Mouse (Mus musculus): ENCODE data around the gene Slc38a1. TPM values are rescaled to one million over a fixed set of nuclear protein-coding genes. Genes with fewer than 3 reads are reported as not detected.

The Slc38a1 gene
- polyA plus RNA-seq, 1 experiment = 17.0 TPM

DNA sequence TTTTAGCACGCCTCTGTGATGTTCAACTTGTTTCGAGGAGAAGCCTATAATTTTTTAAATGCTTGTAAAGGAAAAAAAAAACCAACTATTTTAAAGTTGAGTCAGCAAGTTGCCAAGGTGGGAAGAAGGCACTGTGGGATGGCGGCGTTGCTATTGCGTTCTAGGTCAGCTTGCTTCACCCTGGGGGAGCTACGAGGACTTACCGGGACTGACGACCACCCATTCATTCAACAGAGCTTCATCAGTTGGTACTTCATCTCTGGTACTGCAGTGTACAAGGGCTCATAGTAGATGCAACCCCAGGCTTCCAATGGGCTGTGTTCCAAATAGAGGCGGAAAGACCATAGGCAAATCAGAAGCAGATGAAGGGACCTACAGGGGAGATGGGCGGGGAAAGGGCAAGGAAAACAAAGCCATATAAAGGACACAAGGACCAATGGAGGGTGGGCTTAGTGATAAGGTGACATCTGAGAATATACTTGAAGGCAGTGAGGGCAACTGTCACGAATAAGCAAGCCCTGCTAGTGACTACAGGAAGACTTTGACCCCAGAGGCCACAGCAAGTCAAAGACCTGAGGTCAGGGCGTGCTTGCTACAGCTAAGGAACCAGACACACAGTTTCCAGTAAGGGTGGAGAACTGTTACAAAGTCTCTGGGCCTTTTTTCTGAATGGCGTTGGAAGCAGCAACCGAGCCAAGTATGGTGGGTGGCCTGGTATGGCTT is 82.0 kb downstream of the Slc38a1 start:
- no peak overlapping the region for H3K4me3 ChIP-seq (replicated peaks; ENCODE audit: control insufficient read depth, low read depth, low read length)
- peaks cover 5% of the 10 kb centered on the region for H3K4me1 ChIP-seq (ENCODE audit: control insufficient read depth, insufficient read depth, low read length)
- WGBS = 83% methylated on average over 14 of the region's 14 CpGs
- no peak for TF ChIP-seq POLR2A (IDR thresholded peaks at IDR 0.05; ENCODE audit: borderline replicate concordance, control insufficient read depth, low read depth, low read length)
- no peak for TF ChIP-seq CTCF (IDR thresholded peaks at IDR 0.05; ENCODE audit: control insufficient read depth, insufficient read depth, low read length)
- H3K27ac ChIP-seq (ENCODE audit: control insufficient read depth, insufficient read depth, low read depth, low read length, poor library complexity) = no peak overlapping the region

DNA sequence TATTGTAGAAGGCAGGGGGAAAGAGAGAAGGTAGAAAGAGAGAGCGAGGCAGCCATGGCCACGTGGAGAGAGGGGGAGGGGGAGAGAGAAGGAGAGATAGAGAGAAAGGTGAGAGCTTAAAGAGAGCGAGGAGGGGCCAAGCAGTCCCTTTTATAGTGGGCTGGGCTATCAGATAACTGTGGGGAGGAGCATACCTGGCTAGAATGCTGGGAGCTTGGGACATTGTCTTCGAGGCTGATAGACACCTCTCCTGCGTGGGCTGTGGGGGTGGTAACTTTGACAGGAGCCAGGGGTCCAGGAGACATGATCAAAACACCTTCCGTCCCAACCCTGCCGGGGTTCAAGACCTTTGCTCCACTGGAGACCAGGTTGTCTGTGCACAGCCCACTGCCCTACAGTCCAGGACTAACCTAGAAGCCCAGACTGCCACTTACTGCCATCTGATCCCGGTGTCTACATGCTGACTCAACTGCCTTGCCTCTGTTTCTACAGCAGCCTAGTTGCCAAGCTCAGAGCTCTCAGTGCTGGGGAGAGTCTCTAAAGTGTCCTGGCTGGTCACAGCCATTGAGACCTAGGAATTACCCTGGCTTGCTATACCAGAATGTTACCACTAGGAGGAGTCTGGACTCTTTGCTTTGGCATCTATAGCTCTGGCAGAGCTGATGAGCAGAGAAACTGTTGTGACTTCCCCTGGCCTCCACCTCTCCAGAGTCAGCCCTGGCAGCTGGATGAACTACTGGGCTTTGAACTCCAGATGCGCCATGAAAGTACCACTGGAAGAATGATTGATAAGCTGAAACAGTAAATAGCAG is 90.9 kb downstream of the Slc38a1 start:
- H3K27ac ChIP-seq (ENCODE audit: control insufficient read depth, insufficient read depth, low read depth, low read length, poor library complexity) = no peak overlapping the region
- no peak overlapping the region for H3K4me3 ChIP-seq (replicated peaks; ENCODE audit: control insufficient read depth, low read depth, low read length)
- no peaks in the 10 kb centered on the region; the same call in 1 of the 2 replicates for H3K4me1 ChIP-seq (ENCODE audit: control insufficient read depth, insufficient read depth, low read length)
- TF ChIP-seq POLR2A (IDR thresholded peaks at IDR 0.05; ENCODE audit: borderline replicate concordance, control insufficient read depth, low read depth, low read length) (no peak), CTCF (IDR thresholded peaks at IDR 0.05; ENCODE audit: control insufficient read depth, insufficient read depth, low read length) (peak; percentile 67)
- 64% methylated on average over 9 of the region's 9 CpGs for WGBS

- TF ChIP-seq POLR2A (IDR thresholded peaks at IDR 0.05; ENCODE audit: borderline replicate concordance, control insufficient read depth, low read depth, low read length) (no peak), CTCF (IDR thresholded peaks at IDR 0.05; ENCODE audit: control insufficient read depth, insufficient read depth, low read length) (no peak)
- WGBS = 88% methylated on average over 8 of the region's 8 CpGs
- Histone ChIP-seq H3K4me3 (replicated peaks; ENCODE audit: control insufficient read depth, low read depth, low read length) (no peak overlapping the region), H3K4me1 (ENCODE audit: control insufficient read depth, insufficient read depth, low read length) (no peaks in the 10 kb centered on the region; the same call in 1 of the 2 replicates), H3K27ac (ENCODE audit: control insufficient read depth, insufficient read depth, low read depth, low read length, poor library complexity) (no peak overlapping the region)
Measured at GRCm38 (mm10) chr15:96551107-96551506, 91.6 kb downstream of the Slc38a1 start.

DNA sequence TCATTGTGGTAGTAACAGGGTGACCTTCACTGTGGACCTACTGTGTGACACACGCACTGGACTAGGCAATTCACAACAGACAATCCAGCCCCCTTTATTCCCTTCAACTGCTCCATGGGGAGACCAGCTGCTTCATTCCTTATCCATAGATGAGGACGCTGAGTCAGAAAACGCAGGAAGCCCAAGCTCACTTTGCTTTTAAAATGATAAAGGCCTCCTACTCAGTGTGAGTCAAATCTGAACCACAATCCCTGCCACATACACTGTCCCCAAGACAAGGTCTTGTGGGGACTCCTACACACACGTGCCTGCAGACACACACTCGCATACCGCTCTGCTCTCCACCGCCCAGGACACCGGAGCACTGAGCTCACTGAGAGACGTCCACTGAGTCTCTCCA is 94.3 kb downstream of the Slc38a1 start:
- no peak overlapping the region for H3K27ac ChIP-seq (ENCODE audit: control insufficient read depth, insufficient read depth, low read depth, low read length, poor library complexity)
- H3K4me1 ChIP-seq (ENCODE audit: control insufficient read depth, insufficient read depth, low read length) = no peaks in the 10 kb centered on the region; the same call in 1 of the 2 replicates
- TF ChIP-seq CTCF (IDR thresholded peaks at IDR 0.05; ENCODE audit: control insufficient read depth, insufficient read depth, low read length) (no peak), POLR2A (IDR thresholded peaks at IDR 0.05; ENCODE audit: borderline replicate concordance, control insufficient read depth, low read depth, low read length) (no peak)
- WGBS = 87% methylated on average over 9 of the region's 9 CpGs
- H3K4me3 ChIP-seq (replicated peaks; ENCODE audit: control insufficient read depth, low read depth, low read length) = no peak overlapping the region

DNA sequence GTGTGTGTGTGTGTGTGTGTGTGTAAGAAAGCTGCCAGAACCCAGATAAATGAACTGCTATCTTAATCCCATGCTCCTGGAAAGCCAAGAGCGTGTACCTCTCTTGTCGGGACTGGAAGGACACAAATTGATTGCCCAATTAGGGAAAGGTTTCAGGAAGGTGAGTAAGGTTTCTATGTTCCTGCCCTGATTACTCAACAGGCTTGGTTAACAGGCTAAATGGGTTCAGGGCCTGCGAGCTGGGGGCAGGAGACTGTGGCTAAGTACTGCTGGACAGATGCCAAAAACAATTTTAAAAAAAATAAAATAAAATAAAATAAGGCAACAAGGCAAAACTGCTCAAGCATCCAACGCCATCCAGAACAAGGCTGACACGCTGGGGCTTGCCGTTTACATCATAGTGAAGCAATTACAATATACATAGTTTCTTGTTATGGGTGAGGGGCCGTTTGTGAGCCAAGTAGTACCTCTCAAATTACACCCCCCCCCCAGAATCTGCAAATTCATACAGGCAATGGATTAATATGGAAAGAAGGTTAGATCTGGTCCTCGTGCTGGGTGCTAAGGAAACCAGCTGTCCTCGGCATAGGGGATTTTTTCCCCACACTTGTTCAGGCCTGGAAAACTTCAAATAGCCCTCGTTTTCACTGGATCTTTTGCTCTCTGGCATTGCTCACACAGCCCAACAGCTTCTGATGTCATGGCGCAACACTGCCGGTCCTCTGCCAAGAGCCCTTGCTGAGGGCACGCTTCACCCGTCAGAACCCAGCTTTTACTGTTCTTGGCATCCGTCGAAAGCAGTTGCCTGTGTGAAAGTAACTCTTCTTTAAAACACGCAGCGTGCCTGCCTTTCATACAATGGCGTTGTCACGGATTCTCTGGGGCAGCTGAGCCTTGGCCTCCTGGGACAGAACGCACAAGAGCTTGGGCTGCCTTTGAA is 95.2 kb downstream of the Slc38a1 start:
- no peak overlapping the region for H3K27ac ChIP-seq (ENCODE audit: control insufficient read depth, insufficient read depth, low read depth, low read length, poor library complexity)
- WGBS = 64% methylated on average over 21 of the region's 21 CpGs
- TF ChIP-seq CTCF (IDR thresholded peaks at IDR 0.05; ENCODE audit: control insufficient read depth, insufficient read depth, low read length) (no peak), POLR2A (IDR thresholded peaks at IDR 0.05; ENCODE audit: borderline replicate concordance, control insufficient read depth, low read depth, low read length) (no peak)
- H3K4me1 ChIP-seq (ENCODE audit: control insufficient read depth, insufficient read depth, low read length) = no peaks in the 10 kb centered on the region; the same call in 1 of the 2 replicates
- H3K4me3 ChIP-seq (replicated peaks; ENCODE audit: control insufficient read depth, low read depth, low read length) = no peak overlapping the region

GRCm38 (mm10) chr15:96543181-96543828 is 99.4 kb downstream of the Slc38a1 start:
- Histone ChIP-seq H3K4me1 (ENCODE audit: control insufficient read depth, insufficient read depth, low read length) (no peaks in the 10 kb centered on the region; the same call in 1 of the 2 replicates), H3K4me3 (replicated peaks; ENCODE audit: control insufficient read depth, low read depth, low read length) (peak overlapping the region; percentile 35), H3K27ac (ENCODE audit: control insufficient read depth, insufficient read depth, low read depth, low read length, poor library complexity) (no peak overlapping the region)
- 1% methylated on average over 24 of the region's 24 CpGs for WGBS
- TF ChIP-seq CTCF (IDR thresholded peaks at IDR 0.05; ENCODE audit: control insufficient read depth, insufficient read depth, low read length) (peak; percentile 75), POLR2A (IDR thresholded peaks at IDR 0.05; ENCODE audit: borderline replicate concordance, control insufficient read depth, low read depth, low read length) (no peak)

DNA sequence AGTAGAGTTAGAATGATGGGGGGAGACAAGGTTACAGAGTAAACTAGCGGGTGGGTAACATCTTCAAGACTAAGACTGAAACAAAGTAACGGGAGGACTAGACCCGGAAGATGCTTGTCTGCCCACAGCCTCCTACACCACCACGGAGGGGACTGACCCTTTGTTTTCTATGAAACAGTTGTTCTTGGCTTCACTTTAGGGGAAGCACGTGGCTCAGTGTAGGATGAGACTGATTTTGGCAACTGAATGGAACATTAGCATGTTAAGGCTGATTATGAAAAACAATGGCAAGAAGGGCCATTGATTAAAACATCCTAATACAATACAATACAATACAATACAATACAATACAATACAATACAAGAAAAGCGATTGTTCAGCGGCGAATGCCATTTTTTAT is 100.6 kb downstream of the Slc38a1 start:
- no peak overlapping the region for H3K27ac ChIP-seq (ENCODE audit: control insufficient read depth, insufficient read depth, low read depth, low read length, poor library complexity)
- no peak overlapping the region for H3K4me3 ChIP-seq (replicated peaks; ENCODE audit: control insufficient read depth, low read depth, low read length)
- 84% methylated on average over 8 of the region's 8 CpGs for WGBS
- TF ChIP-seq CTCF (IDR thresholded peaks at IDR 0.05; ENCODE audit: control insufficient read depth, insufficient read depth, low read length) (no peak), POLR2A (IDR thresholded peaks at IDR 0.05; ENCODE audit: borderline replicate concordance, control insufficient read depth, low read depth, low read length) (no peak)
- H3K4me1 ChIP-seq (ENCODE audit: control insufficient read depth, insufficient read depth, low read length) = no peaks in the 10 kb centered on the region
